Mouse (Mus musculus): ENCODE data around the gene Txndc11. TPM values are rescaled to one million over a fixed set of nuclear protein-coding genes. Genes with fewer than 3 reads are reported as not detected.
A peak's percentile ranks its signal among the peaks of the same experiment; 100 is the strongest.

The Txndc11 gene
- polyA plus RNA-seq, 1 experiment: 11.6 TPM

- Histone ChIP-seq H3K4me1 (ENCODE audit: control insufficient read depth, insufficient read depth, low read length) (peaks cover 14% of the 10 kb centered on the region), H3K4me3 (ENCODE audit: control insufficient read depth, low read depth, low read length) (peak overlapping the region; percentile 86)
Measured at GRCm38 (mm10) chr16:11064742-11065141, 69.7 kb downstream of the Txndc11 start.

GRCm38 (mm10) chr16:11064341-11064740 is 70.1 kb downstream of the Txndc11 start:
- Histone ChIP-seq H3K36me3 (ENCODE audit: control insufficient read depth, insufficient read depth, low read length) (no peaks in the 10 kb centered on the region), H3K27ac (ENCODE audit: control insufficient read depth, insufficient read depth, low read depth, low read length) (no peak overlapping the region), H3K4me1 (ENCODE audit: control insufficient read depth, insufficient read depth, low read length) (peaks cover 14% of the 10 kb centered on the region), H3K27me3 (ENCODE audit: control insufficient read depth, insufficient read depth, low read length) (no peaks in the 10 kb centered on the region), H3K4me3 (ENCODE audit: control insufficient read depth, low read depth, low read length) (peak overlapping the region; percentile 86)
- no peak for TF ChIP-seq CTCF (IDR thresholded peaks at IDR 0.05; ENCODE audit: control insufficient read depth, insufficient read depth, insufficient replicate concordance, low read depth, low read length)
- no peak for TF ChIP-seq POLR2A (IDR thresholded peaks at IDR 0.05; ENCODE audit: control insufficient read depth, low read depth, low read length)

More at GRCm38 (mm10) chr16:11064742-11065141, 69.7 kb downstream of the Txndc11 start:
- TF ChIP-seq CTCF (IDR thresholded peaks at IDR 0.05; ENCODE audit: control insufficient read depth, insufficient read depth, insufficient replicate concordance, low read depth, low read length) (no peak), POLR2A (IDR thresholded peaks at IDR 0.05; ENCODE audit: control insufficient read depth, low read depth, low read length) (no peak)
- Histone ChIP-seq H3K27me3 (ENCODE audit: control insufficient read depth, insufficient read depth, low read length) (no peaks in the 10 kb centered on the region), H3K36me3 (ENCODE audit: control insufficient read depth, insufficient read depth, low read length) (no peaks in the 10 kb centered on the region), H3K27ac (ENCODE audit: control insufficient read depth, insufficient read depth, low read depth, low read length) (no peak overlapping the region)

GRCm38 (mm10) chr16:11062794-11063721 is 71.4 kb downstream of the Txndc11 start:
- H3K4me1 ChIP-seq (ENCODE audit: control insufficient read depth, insufficient read depth, low read length): peaks cover 14% of the 10 kb centered on the region
- peak overlapping the region; percentile 48 for H3K4me3 ChIP-seq (ENCODE audit: control insufficient read depth, low read depth, low read length)
- no peak overlapping the region for H3K27ac ChIP-seq (ENCODE audit: control insufficient read depth, insufficient read depth, low read depth, low read length)
- H3K27me3 ChIP-seq (ENCODE audit: control insufficient read depth, insufficient read depth, low read length): no peaks in the 10 kb centered on the region
- no peaks in the 10 kb centered on the region for H3K36me3 ChIP-seq (ENCODE audit: control insufficient read depth, insufficient read depth, low read length)
- TF ChIP-seq CTCF (IDR thresholded peaks at IDR 0.05; ENCODE audit: control insufficient read depth, insufficient read depth, insufficient replicate concordance, low read depth, low read length): no peak
- TF ChIP-seq POLR2A (IDR thresholded peaks at IDR 0.05; ENCODE audit: control insufficient read depth, low read depth, low read length): no peak

- no peaks in the 10 kb centered on the region for H3K36me3 ChIP-seq (ENCODE audit: control insufficient read depth, insufficient read depth, low read length)
- no peaks in the 10 kb centered on the region for H3K27me3 ChIP-seq (ENCODE audit: control insufficient read depth, insufficient read depth, low read length)
- H3K27ac ChIP-seq (ENCODE audit: control insufficient read depth, insufficient read depth, low read depth, low read length): no peak within 1 kb of the TSS
- peak within 1 kb of the TSS; percentile 60 for H3K4me3 ChIP-seq (ENCODE audit: control insufficient read depth, low read depth, low read length)
- TF ChIP-seq CTCF (IDR thresholded peaks at IDR 0.05; ENCODE audit: control insufficient read depth, insufficient read depth, insufficient replicate concordance, low read depth, low read length) (no peak), POLR2A (IDR thresholded peaks at IDR 0.05; ENCODE audit: control insufficient read depth, low read depth, low read length) (no peak)
- peaks cover 6% of the 10 kb centered on the region for H3K4me1 ChIP-seq (ENCODE audit: control insufficient read depth, insufficient read depth, low read length)
Measured at GRCm38 (mm10) chr16:11060645-11061044, 73.8 kb downstream of the Txndc11 start, which contains the start of gene Snn. Gene Snn (plus strand): TSS chr16:11060945.

- Histone ChIP-seq H3K27ac (ENCODE audit: control insufficient read depth, insufficient read depth, low read depth, low read length) (no peak overlapping the region), H3K4me3 (ENCODE audit: control insufficient read depth, low read depth, low read length) (no peak overlapping the region), H3K27me3 (ENCODE audit: control insufficient read depth, insufficient read depth, low read length) (no peaks in the 10 kb centered on the region)
Measured at GRCm38 (mm10) chr16:11055916-11056315, 78.5 kb downstream of the Txndc11 start.

GRCm38 (mm10) chr16:11054871-11055270 is 79.6 kb downstream of the Txndc11 start:
- no peaks in the 10 kb centered on the region for H3K4me1 ChIP-seq (ENCODE audit: control insufficient read depth, insufficient read depth, low read length)
- H3K4me3 ChIP-seq (ENCODE audit: control insufficient read depth, low read depth, low read length): no peak overlapping the region
- no peak for TF ChIP-seq POLR2A (IDR thresholded peaks at IDR 0.05; ENCODE audit: control insufficient read depth, low read depth, low read length)
- TF ChIP-seq CTCF (IDR thresholded peaks at IDR 0.05; ENCODE audit: control insufficient read depth, insufficient read depth, insufficient replicate concordance, low read depth, low read length): no peak
- H3K27ac ChIP-seq (ENCODE audit: control insufficient read depth, insufficient read depth, low read depth, low read length): no peak overlapping the region
- no peaks in the 10 kb centered on the region for H3K36me3 ChIP-seq (ENCODE audit: control insufficient read depth, insufficient read depth, low read length)
- no peaks in the 10 kb centered on the region for H3K27me3 ChIP-seq (ENCODE audit: control insufficient read depth, insufficient read depth, low read length)

More at GRCm38 (mm10) chr16:11055916-11056315, 78.5 kb downstream of the Txndc11 start:
- no peaks in the 10 kb centered on the region for H3K4me1 ChIP-seq (ENCODE audit: control insufficient read depth, insufficient read depth, low read length)
- no peaks in the 10 kb centered on the region for H3K36me3 ChIP-seq (ENCODE audit: control insufficient read depth, insufficient read depth, low read length)
- no peak for TF ChIP-seq POLR2A (IDR thresholded peaks at IDR 0.05; ENCODE audit: control insufficient read depth, low read depth, low read length)
- TF ChIP-seq CTCF (IDR thresholded peaks at IDR 0.05; ENCODE audit: control insufficient read depth, insufficient read depth, insufficient replicate concordance, low read depth, low read length): no peak

GRCm38 (mm10) chr16:11054409-11054808 is 80.0 kb downstream of the Txndc11 start:
- no peaks in the 10 kb centered on the region for H3K36me3 ChIP-seq (ENCODE audit: control insufficient read depth, insufficient read depth, low read length)
- no peaks in the 10 kb centered on the region for H3K27me3 ChIP-seq (ENCODE audit: control insufficient read depth, insufficient read depth, low read length)
- TF ChIP-seq POLR2A (IDR thresholded peaks at IDR 0.05; ENCODE audit: control insufficient read depth, low read depth, low read length): no peak
- no peak for TF ChIP-seq CTCF (IDR thresholded peaks at IDR 0.05; ENCODE audit: control insufficient read depth, insufficient read depth, insufficient replicate concordance, low read depth, low read length)
- H3K4me1 ChIP-seq (ENCODE audit: control insufficient read depth, insufficient read depth, low read length): no peaks in the 10 kb centered on the region
- no peak overlapping the region for H3K27ac ChIP-seq (ENCODE audit: control insufficient read depth, insufficient read depth, low read depth, low read length)
- H3K4me3 ChIP-seq (ENCODE audit: control insufficient read depth, low read depth, low read length): no peak overlapping the region
